Mouse (Mus musculus): Measurements from ENCODE around the gene Gsto2. TPM values are rescaled to one million over a fixed set of nuclear protein-coding genes. Genes with fewer than 3 reads are reported as not detected.

The Gsto2 gene
- total RNA-seq, 2 experiments from 2014 or later: 0.51 to 0.73 TPM

GRCm38 (mm10) chr19:47907596-47907995 lies 42.3 kb downstream of the Gsto2 start:
- no peak for TF ChIP-seq CTCF (IDR thresholded peaks at IDR 0.05)
- DNase-seq: no peak
- H3K27ac ChIP-seq: no peak overlapping the region

GRCm38 (mm10) chr19:47908961-47909371 lies 43.6 kb downstream of the Gsto2 start:
- intact Hi-C loops (cut with DNase I): no loop called here
- H3K27ac ChIP-seq: no peak overlapping the region

More at GRCm38 (mm10) chr19:47907596-47907995, 42.3 kb downstream of the Gsto2 start:
- H3K4me3 ChIP-seq: no peak overlapping the region
- intact Hi-C loops (cut with DNase I): no loop called here

GRCm38 (mm10) chr19:47909387-47910116 lies 44.2 kb downstream of the Gsto2 start:
- Histone ChIP-seq H3K27ac (0 out of 2 replicates have a peak overlapping the region, but pooled peaks have one; percentile 7), H3K4me3 (peak overlapping the region; percentile 34)
- DNase-seq: no peak
- no peak for TF ChIP-seq CTCF (IDR thresholded peaks at IDR 0.05)
- intact Hi-C loops (cut with DNase I): no loop called here

More at GRCm38 (mm10) chr19:47908961-47909371, 43.6 kb downstream of the Gsto2 start:
- TF ChIP-seq CTCF (IDR thresholded peaks at IDR 0.05): no peak
- no peak for DNase-seq
- no peak overlapping the region for H3K4me3 ChIP-seq

- no peak for TF ChIP-seq CTCF (IDR thresholded peaks at IDR 0.05)
- no peak overlapping the region for H3K4me3 ChIP-seq
- intact Hi-C loops (cut with DNase I): no loop called here
- no peak for DNase-seq
- H3K27ac ChIP-seq: no peak overlapping the region
These were observed 44.8 kb downstream of the Gsto2 start for GRCm38 (mm10) chr19:47910117-47910618.

GRCm38 (mm10) chr19:47910751-47911150 lies 45.4 kb downstream of the Gsto2 start:
- no peak for TF ChIP-seq CTCF (IDR thresholded peaks at IDR 0.05)
- DNase-seq: no peak
- intact Hi-C loops (cut with DNase I): no loop called here
- no peak overlapping the region for H3K4me3 ChIP-seq
- H3K27ac ChIP-seq: no peak overlapping the region

- no peak for DNase-seq
- no peak for TF ChIP-seq CTCF (IDR thresholded peaks at IDR 0.05)
These were observed 48.0 kb downstream of the Gsto2 start for GRCm38 (mm10) chr19:47913344-47913743.

GRCm38 (mm10) chr19:47914191-47914590 lies 48.9 kb downstream of the Gsto2 start:
- DNase-seq: no peak
- Histone ChIP-seq H3K4me3 (no peak overlapping the region), H3K27ac (no peak overlapping the region)
- TF ChIP-seq CTCF (IDR thresholded peaks at IDR 0.05): no peak
- intact Hi-C loops (cut with DNase I): no loop called here

More at GRCm38 (mm10) chr19:47913344-47913743, 48.0 kb downstream of the Gsto2 start:
- intact Hi-C loops (cut with DNase I): no loop called here
- Histone ChIP-seq H3K27ac (no peak overlapping the region), H3K4me3 (no peak overlapping the region)

- intact Hi-C loops (cut with DNase I): no loop called here
These were observed 49.9 kb downstream of the Gsto2 start for GRCm38 (mm10) chr19:47915251-47915650.

GRCm38 (mm10) chr19:47917396-47917795 lies 52.1 kb downstream of the Gsto2 start:
- TF ChIP-seq CTCF (IDR thresholded peaks at IDR 0.05): no peak
- Histone ChIP-seq H3K4me3 (peak overlapping the region; percentile 81), H3K27ac (no peak overlapping the region)
- intact Hi-C loops (cut with DNase I): no loop called here
- DNase-seq: no peak

More at GRCm38 (mm10) chr19:47915251-47915650, 49.9 kb downstream of the Gsto2 start:
- Histone ChIP-seq H3K4me3 (no peak overlapping the region), H3K27ac (no peak overlapping the region)
- no peak for DNase-seq
- TF ChIP-seq CTCF (IDR thresholded peaks at IDR 0.05): no peak

- TF ChIP-seq CTCF (IDR thresholded peaks at IDR 0.05): no peak
- no peak for DNase-seq
- peak overlapping the region; percentile 81 for H3K4me3 ChIP-seq
- H3K27ac ChIP-seq: peak overlapping the region; percentile 90
- intact Hi-C loops (cut with DNase I): no loop called here
These were observed 52.7 kb downstream of the Gsto2 start for GRCm38 (mm10) chr19:47918016-47918415.

- Histone ChIP-seq H3K27ac (peak overlapping the region; percentile 90), H3K4me3 (peak overlapping the region; percentile 81)
- no peak for TF ChIP-seq CTCF (IDR thresholded peaks at IDR 0.05)
- DNase-seq: no peak
- intact Hi-C loops (cut with DNase I): no loop called here
These were observed 53.2 kb downstream of the Gsto2 start for GRCm38 (mm10) chr19:47918455-47919101.

- Histone ChIP-seq H3K4me3 (peak within 1 kb of the TSS; percentile 81), H3K27ac (peak within 1 kb of the TSS; percentile 90)
- peak; percentile 54 for TF ChIP-seq CTCF (IDR thresholded peaks at IDR 0.05)
- intact Hi-C loops (cut with DNase I): no loop called here
- peak; percentile 80 for DNase-seq
These were observed 54.0 kb downstream of the Gsto2 start, which contains the start of the genes Cfap43 and Itprip for GRCm38 (mm10) chr19:47919126-47919965. Cfap43 (minus strand) TSS chr19:47919287. Itprip (minus strand) TSS chr19:47919299.
